In genomic region chr16:86389063-86389723, GRCm38 (mm10) we compare ENCODE assay signal across 12 mouse cellular contexts.
DNase-seq lines count a peak whose midpoint lies in the region; ATAC-seq and TF ChIP-seq lines count a peak whose summit lies in the region.
"Had no signal": no experiment of that assay in that cellular context is flagged by ENCODE, and none has a peak within 500 bp of the region (broad histone marks: within the 10 kb centered on the region; RNA-seq: fewer than 3 reads in every experiment).

No protein-coding gene starts in this region.

- TF ChIP-seq EP300 in heart, adult 2 months (IDR thresholded peaks at IDR 0.05; ENCODE audit: insufficient read depth, low read depth, low read length) = no peak

- peak; percentile 3 to 52 for DNase-seq in frontal cortex, adult 2 months (ENCODE audit: extremely low spot score in 1 of 2, low spot score in 1 of 2)
- no peak for DNase-seq in frontal cortex, postnatal 25 days (ENCODE audit: low spot score in 2 of 2)
- DNase-seq in lung, embryonic 14.5 days = peak; percentile 44
- DNase-seq in lung, postnatal 4 days = no peak
- peak; percentile 16 for DNase-seq in layer of hippocampus, adult 9-11 months
- DNase-seq in thymus, postnatal 4 days = no peak
- no peak for DNase-seq in heart, adult 2 months

- intact Hi-C loops in heart, adult 2 months (cut with DNase I) = no loop called here

- WGBS in lung, embryonic 14.5 days = 57% methylated on average over 3 of the region's 3 CpGs
- 54% methylated on average over 3 of the region's 3 CpGs for WGBS in intestine, embryonic 15.5 days
- 73% methylated on average over 3 of the region's 3 CpGs for WGBS in heart, adult 2 months

- no peaks in the 10 kb centered on the region for H3K79me2 ChIP-seq in heart, adult 2 months (replicated peaks; ENCODE audit: control insufficient read depth, insufficient read depth, low read length)

- no peak overlapping the region for H3K4me3 ChIP-seq in lung, embryonic 14.5 days (ENCODE audit: low read depth, low read length)
- H3K4me3 ChIP-seq in intestine, embryonic 15.5 days (replicated peaks) = no peak overlapping the region
- no peak overlapping the region for H3K4me3 ChIP-seq in heart, adult 2 months
- H3K4me3 ChIP-seq: erythroblast, embryonic 14.5 days; hindbrain, embryonic 15.5 days; limb, embryonic 12.5 days had no signal

- H3K36me3 ChIP-seq in lung, embryonic 14.5 days (ENCODE audit: insufficient read depth) = no peaks in the 10 kb centered on the region
- H3K36me3 ChIP-seq in intestine, embryonic 15.5 days = no peaks in the 10 kb centered on the region
- H3K36me3 ChIP-seq in heart, adult 2 months (ENCODE audit: control insufficient read depth, insufficient read depth, low read length) = no peaks in the 10 kb centered on the region
- H3K36me3 ChIP-seq: G1E; hindbrain, embryonic 15.5 days; limb, embryonic 12.5 days had no signal

- H3K4me2 ChIP-seq in lung, embryonic 14.5 days = no peak overlapping the region
- no peak overlapping the region for H3K4me2 ChIP-seq in intestine, embryonic 15.5 days (replicated peaks)
- H3K4me2 ChIP-seq: hindbrain, embryonic 15.5 days; limb, embryonic 12.5 days had no signal

- no peak for TF ChIP-seq POLR2A in heart, adult 2 months (IDR thresholded peaks at IDR 0.05; ENCODE audit: insufficient read depth, low read depth, low read length)

- H3K4me1 ChIP-seq in lung, embryonic 14.5 days (ENCODE audit: insufficient read depth) = no peaks in the 10 kb centered on the region
- H3K4me1 ChIP-seq in intestine, embryonic 15.5 days (replicated peaks) = no peaks in the 10 kb centered on the region
- H3K4me1 ChIP-seq in heart, adult 2 months (ENCODE audit: control insufficient read depth, insufficient read depth, low read length) = no peaks in the 10 kb centered on the region
- H3K4me1 ChIP-seq: hindbrain, embryonic 15.5 days; limb, embryonic 12.5 days had no signal

- no peak for TF ChIP-seq CTCF in lung, embryonic 14.5 days (IDR thresholded peaks at IDR 0.05; ENCODE audit: low read depth)
- no peak for TF ChIP-seq CTCF in heart, adult 2 months (IDR thresholded peaks at IDR 0.05)

- H3K27ac ChIP-seq in lung, embryonic 14.5 days (ENCODE audit: low read depth) = no peak overlapping the region
- H3K27ac ChIP-seq in intestine, embryonic 15.5 days = no peak overlapping the region
- H3K27ac ChIP-seq in heart, adult 2 months = no peak overlapping the region
- H3K27ac ChIP-seq: hindbrain, embryonic 15.5 days; limb, embryonic 12.5 days had no signal

- no peak overlapping the region for H3K9ac ChIP-seq in lung, embryonic 14.5 days
- H3K9ac ChIP-seq in intestine, embryonic 15.5 days = no peak overlapping the region
- H3K9ac ChIP-seq in heart, adult 2 months (ENCODE audit: low read depth, low read length) = no peak overlapping the region
- H3K9ac ChIP-seq: hindbrain, embryonic 15.5 days; limb, embryonic 12.5 days had no signal

- no peaks in the 10 kb centered on the region for H3K9me3 ChIP-seq in lung, embryonic 14.5 days (ENCODE audit: low read depth, low read length)
- no peaks in the 10 kb centered on the region for H3K9me3 ChIP-seq in intestine, embryonic 15.5 days
- H3K9me3 ChIP-seq: G1E; hindbrain, embryonic 15.5 days; limb, embryonic 12.5 days had no signal

- no peak; the same call in 1 of the 2 replicates for ATAC-seq in lung, embryonic 14.5 days (ENCODE audit: insufficient read depth)
- peak; percentile 86 for ATAC-seq in intestine, embryonic 15.5 days

- H3K27me3 ChIP-seq in lung, embryonic 14.5 days (ENCODE audit: insufficient read depth, low read length) = no peaks in the 10 kb centered on the region
- H3K27me3 ChIP-seq in intestine, embryonic 15.5 days (replicated peaks) = no peaks in the 10 kb centered on the region
- H3K27me3 ChIP-seq in heart, adult 2 months (ENCODE audit: control insufficient read depth, insufficient read depth, low read length) = no peaks in the 10 kb centered on the region
- H3K27me3 ChIP-seq: hindbrain, embryonic 15.5 days; limb, embryonic 12.5 days had no signal

Comparison
In these comparisons a context has a peak if more than half of its experiments do, and no peak if none do; other contexts are left out.
1. DNase-seq: peak in frontal cortex, adult 2 months (2 of 2), lung, embryonic 14.5 days (single experiment) and layer of hippocampus, adult 9-11 months (single experiment); none in frontal cortex, postnatal 25 days (0 of 2), lung, postnatal 4 days (0 of 2), thymus, postnatal 4 days (single experiment) and heart, adult 2 months (0 of 2).